Mouse (Mus musculus): ENCODE data around the gene Kiz.

Gene Kiz

GRCm38 (mm10) chr2:146984831-146985230 is 129.2 kb downstream of the Kiz start:
- no peak for DNase-seq

DNA sequence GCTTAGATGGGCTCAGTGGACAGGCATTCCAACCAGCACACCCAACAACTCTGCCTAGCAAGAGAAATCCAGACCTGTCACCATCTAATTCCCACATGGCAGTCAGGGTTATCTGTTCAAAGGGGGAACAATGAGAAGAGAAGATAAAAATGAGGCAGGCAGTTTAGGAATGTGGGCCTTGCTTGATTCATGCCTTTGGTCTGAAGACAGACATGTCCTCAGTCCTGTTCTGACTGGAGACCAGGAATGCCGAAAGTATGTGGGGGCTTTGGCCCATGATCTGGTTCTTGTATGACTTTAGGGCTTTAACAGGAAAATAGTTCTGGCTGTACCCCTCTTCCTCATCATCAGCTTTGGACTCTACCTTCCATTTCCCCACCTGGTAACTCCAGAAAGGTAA is 130.1 kb downstream of the Kiz start:
- DNase-seq = no peak

- no peak for DNase-seq
These were observed 130.8 kb downstream of the Kiz start for GRCm38 (mm10) chr2:146986429-146986828.

- DNase-seq = no peak
These were observed 151.6 kb downstream of the Kiz start for GRCm38 (mm10) chr2:147007265-147007664.

DNA sequence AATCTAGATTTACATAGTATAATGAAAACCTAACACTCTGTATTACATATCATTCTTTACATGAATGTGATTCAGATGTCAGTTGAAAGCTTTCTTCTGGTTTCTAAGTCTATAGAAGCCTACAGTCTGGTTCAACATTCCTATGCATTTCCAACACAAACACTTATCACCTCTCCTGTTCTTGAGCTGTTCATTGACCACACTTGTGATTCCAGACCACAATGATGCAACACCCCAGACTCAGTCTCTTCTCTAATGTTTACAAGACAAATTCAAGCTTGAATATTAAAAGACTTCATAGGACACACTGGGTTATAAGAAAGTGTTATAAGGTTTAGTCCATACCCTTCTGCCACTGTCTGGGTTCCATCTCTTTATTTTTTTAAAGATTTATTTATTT is 153.4 kb downstream of the Kiz start:
- no peak for DNase-seq

- DNase-seq = no peak
These were observed 154.5 kb downstream of the Kiz start for GRCm38 (mm10) chr2:147010141-147010540.

DNA sequence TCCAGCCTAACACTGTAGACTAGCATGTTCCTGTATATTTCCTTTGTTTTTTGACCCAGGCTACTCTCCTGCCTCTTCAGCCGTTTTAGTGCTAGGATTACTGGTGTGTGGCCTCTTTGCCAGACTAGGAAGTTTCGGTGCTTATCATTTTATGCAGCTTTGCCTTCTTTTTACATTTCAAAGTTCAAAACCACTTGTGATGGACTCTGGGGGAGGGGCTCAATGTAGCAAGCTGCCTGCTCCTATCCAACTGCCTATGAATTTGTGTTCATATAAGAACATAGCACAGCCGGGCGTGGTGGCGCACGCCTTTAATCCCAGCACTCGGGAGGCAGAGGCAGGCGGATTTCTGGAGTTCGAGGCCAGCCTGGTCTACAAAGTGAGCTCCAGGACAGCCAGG is 155.3 kb downstream of the Kiz start:
- DNase-seq = no peak

- no peak for DNase-seq
These were observed 155.9 kb downstream of the Kiz start for GRCm38 (mm10) chr2:147011474-147012140.

GRCm38 (mm10) chr2:147012141-147012622 is 156.5 kb downstream of the Kiz start:
- peak; percentile 6 for DNase-seq

GRCm38 (mm10) chr2:147012623-147013184 is 157.0 kb downstream of the Kiz start, which contains the start of gene Xrn2:
Xrn2 (plus strand) TSS chr2:147012996.
- peak; percentile 96 for DNase-seq

- DNase-seq = peak; percentile 72
These were observed 157.7 kb downstream of the Kiz start for GRCm38 (mm10) chr2:147013194-147013969.

- DNase-seq = peak; percentile 11
These were observed 158.6 kb downstream of the Kiz start for GRCm38 (mm10) chr2:147014101-147014886.
